Mouse (Mus musculus): Measurements from ENCODE around the gene Ttc21a. TPM values are rescaled to one million over a fixed set of nuclear protein-coding genes. Genes with fewer than 3 reads are reported as not detected.

The Ttc21a gene
- polyA plus RNA-seq, 1 experiment from 2014 or later: 1.8 TPM

- no peaks in the 10 kb centered on the region for H3K27me3 ChIP-seq (replicated peaks; ENCODE audit: insufficient read depth, low read length)
- ATAC-seq: peak; percentile 81
- no peaks in the 10 kb centered on the region for H3K36me3 ChIP-seq (ENCODE audit: insufficient read depth, low read length)
- H3K9ac ChIP-seq (replicated peaks; ENCODE audit: low read depth): no peak overlapping the region
- peak overlapping the region; percentile 39 for H3K4me2 ChIP-seq (replicated peaks; ENCODE audit: low read depth, low read length)
- H3K4me3 ChIP-seq (ENCODE audit: low read depth, low read length): no peak overlapping the region
- no peaks in the 10 kb centered on the region for H3K9me3 ChIP-seq (ENCODE audit: low read length)
- no peak for TF ChIP-seq EP300 (IDR thresholded peaks at IDR 0.05)
- TF ChIP-seq CTCF (IDR thresholded peaks at IDR 0.05): peak; percentile 96
- H3K4me1 ChIP-seq (ENCODE audit: insufficient read depth, low read depth, low read length): 0 out of 2 replicates have a peak, but pooled peaks cover 5% of the 10 kb centered on the region
- no peak overlapping the region for H3K27ac ChIP-seq (ENCODE audit: low read length)
- 18% methylated on average over 21 of the region's 21 CpGs for WGBS
- DNase-seq (ENCODE audit: low spot score): peak; percentile 92
Observed at GRCm38 (mm10) chr9:119962987-119963667, 25.7 kb downstream of the Ttc21a start.

DNA sequence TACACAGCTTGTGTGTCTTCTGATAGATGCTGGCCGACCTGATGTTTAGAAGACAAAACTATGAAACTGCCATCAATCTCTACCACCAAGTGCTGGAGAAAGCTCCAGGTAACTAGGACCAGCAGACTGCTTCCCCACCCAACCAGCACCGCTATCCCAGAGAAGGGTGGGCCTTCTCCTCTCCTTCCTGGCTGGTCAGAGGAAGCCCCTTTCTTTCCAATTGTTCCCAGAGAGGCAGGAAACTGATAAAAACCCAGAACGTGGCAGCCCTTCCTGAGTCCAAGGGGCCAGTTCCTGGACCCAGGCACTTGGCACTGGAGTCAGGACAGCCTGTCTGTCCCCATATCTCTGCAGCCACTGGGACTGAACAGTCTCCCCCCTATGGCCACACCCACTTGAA lies 26.8 kb downstream of the Ttc21a start:
- 0 out of 2 replicates have a peak, but pooled peaks cover 5% of the 10 kb centered on the region for H3K4me1 ChIP-seq (ENCODE audit: insufficient read depth, low read depth, low read length)
- no peak overlapping the region for H3K4me3 ChIP-seq (ENCODE audit: low read depth, low read length)
- peak; percentile 71 for DNase-seq (ENCODE audit: low spot score)
- H3K27ac ChIP-seq (ENCODE audit: low read length): peak overlapping the region; percentile 69
- TF ChIP-seq EP300 (IDR thresholded peaks at IDR 0.05) (peak; percentile 98), CTCF (IDR thresholded peaks at IDR 0.05) (no peak)
- H3K4me2 ChIP-seq (replicated peaks; ENCODE audit: low read depth, low read length): no peak overlapping the region
- no peaks in the 10 kb centered on the region for H3K36me3 ChIP-seq (ENCODE audit: insufficient read depth, low read length)
- no peaks in the 10 kb centered on the region for H3K27me3 ChIP-seq (replicated peaks; ENCODE audit: insufficient read depth, low read length)
- peak; percentile 86 for ATAC-seq
- no peak overlapping the region for H3K9ac ChIP-seq (replicated peaks; ENCODE audit: low read depth)
- H3K9me3 ChIP-seq (ENCODE audit: low read length): no peaks in the 10 kb centered on the region
- WGBS: 57% methylated on average over 3 of the region's 3 CpGs

- Histone ChIP-seq H3K9ac (replicated peaks; ENCODE audit: low read depth) (no peak overlapping the region), H3K4me1 (ENCODE audit: insufficient read depth, low read depth, low read length) (0 out of 2 replicates have a peak, but pooled peaks cover 5% of the 10 kb centered on the region), H3K36me3 (ENCODE audit: insufficient read depth, low read length) (no peaks in the 10 kb centered on the region), H3K4me3 (ENCODE audit: low read depth, low read length) (no peak overlapping the region), H3K27me3 (replicated peaks; ENCODE audit: insufficient read depth, low read length) (no peaks in the 10 kb centered on the region), H3K9me3 (ENCODE audit: low read length) (no peaks in the 10 kb centered on the region), H3K4me2 (replicated peaks; ENCODE audit: low read depth, low read length) (no peak overlapping the region), H3K27ac (ENCODE audit: low read length) (no peak overlapping the region)
- ATAC-seq: no peak
- no peak for DNase-seq (ENCODE audit: low spot score)
- WGBS: 51% methylated on average over 3 of the region's 3 CpGs
- TF ChIP-seq CTCF (IDR thresholded peaks at IDR 0.05) (no peak; the same call in 1 of the 2 replicates), EP300 (IDR thresholded peaks at IDR 0.05) (no peak)
Observed at GRCm38 (mm10) chr9:119965186-119965585, 27.8 kb downstream of the Ttc21a start.

DNA sequence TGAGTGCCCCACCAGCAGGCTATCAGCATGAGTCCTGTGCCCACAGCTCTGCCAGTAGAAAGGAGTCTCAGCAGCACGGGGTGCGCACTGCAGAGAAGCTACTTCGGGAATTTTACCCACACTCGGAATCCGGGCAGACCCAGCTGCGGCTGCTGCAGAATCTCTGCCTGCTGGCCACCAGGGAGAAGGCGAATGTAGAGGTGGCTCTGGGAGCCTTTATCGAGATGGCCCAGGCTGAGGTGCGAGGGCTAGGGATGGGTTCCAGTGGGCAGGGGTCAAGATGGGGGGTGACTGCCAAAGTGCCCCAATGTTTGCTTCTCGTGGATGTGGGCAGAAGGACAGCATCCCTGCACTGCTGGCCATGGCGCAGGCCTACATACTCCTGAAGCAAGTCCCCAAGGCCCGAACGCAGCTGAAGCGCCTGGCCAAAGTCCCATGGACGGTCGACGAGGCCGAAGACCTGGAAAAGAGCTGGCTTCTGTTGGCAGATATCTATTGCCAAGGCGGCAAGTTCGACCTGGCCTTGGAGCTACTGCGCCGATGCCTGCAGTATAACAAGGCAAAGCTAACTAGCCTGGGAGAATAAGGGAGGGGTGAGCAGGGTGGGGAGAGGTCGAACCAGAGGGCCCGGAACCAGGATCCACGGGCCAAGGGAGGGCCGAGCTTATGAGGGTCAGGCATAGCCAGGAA lies 29.0 kb downstream of the Ttc21a start:
- H3K27me3 ChIP-seq (replicated peaks; ENCODE audit: insufficient read depth, low read length): no peaks in the 10 kb centered on the region
- no peak overlapping the region for H3K4me2 ChIP-seq (replicated peaks; ENCODE audit: low read depth, low read length)
- peaks cover 15% of the 10 kb centered on the region; the same call in 1 of the 2 replicates for H3K4me1 ChIP-seq (ENCODE audit: insufficient read depth, low read depth, low read length)
- H3K4me3 ChIP-seq (ENCODE audit: low read depth, low read length): no peak overlapping the region
- no peak overlapping the region for H3K9ac ChIP-seq (replicated peaks; ENCODE audit: low read depth)
- H3K36me3 ChIP-seq (ENCODE audit: insufficient read depth, low read length): no peaks in the 10 kb centered on the region; the same call in 1 of the 2 replicates
- 86% methylated on average over 26 of the region's 26 CpGs for WGBS
- H3K9me3 ChIP-seq (ENCODE audit: low read length): no peaks in the 10 kb centered on the region
- ATAC-seq (no peak), DNase-seq (ENCODE audit: low spot score) (no peak)
- H3K27ac ChIP-seq (ENCODE audit: low read length): no peak overlapping the region
- no peak for TF ChIP-seq CTCF (IDR thresholded peaks at IDR 0.05)
- no peak for TF ChIP-seq EP300 (IDR thresholded peaks at IDR 0.05)

DNA sequence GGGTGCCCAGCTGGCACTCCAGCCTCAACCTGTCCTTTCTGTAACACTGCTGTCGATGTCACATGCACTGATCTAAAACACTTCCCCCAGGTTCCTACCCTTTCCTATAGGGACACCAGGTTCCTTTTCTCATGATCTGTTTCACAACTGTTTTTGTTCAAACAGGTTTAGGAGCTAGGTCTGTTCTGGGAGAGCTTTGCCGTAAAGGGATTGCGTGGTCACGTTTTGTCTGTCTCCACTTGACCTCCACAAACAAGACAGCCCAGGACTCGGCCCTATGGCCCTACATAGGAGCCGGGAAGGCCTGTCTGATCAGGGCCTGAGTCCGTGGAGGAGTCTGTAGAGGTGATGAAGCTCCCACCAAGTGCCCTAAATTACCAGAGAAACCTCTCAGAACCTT lies 32.4 kb downstream of the Ttc21a start:
- ATAC-seq: peak; percentile 14
- 67% methylated on average over 7 of the region's 7 CpGs for WGBS

DNA sequence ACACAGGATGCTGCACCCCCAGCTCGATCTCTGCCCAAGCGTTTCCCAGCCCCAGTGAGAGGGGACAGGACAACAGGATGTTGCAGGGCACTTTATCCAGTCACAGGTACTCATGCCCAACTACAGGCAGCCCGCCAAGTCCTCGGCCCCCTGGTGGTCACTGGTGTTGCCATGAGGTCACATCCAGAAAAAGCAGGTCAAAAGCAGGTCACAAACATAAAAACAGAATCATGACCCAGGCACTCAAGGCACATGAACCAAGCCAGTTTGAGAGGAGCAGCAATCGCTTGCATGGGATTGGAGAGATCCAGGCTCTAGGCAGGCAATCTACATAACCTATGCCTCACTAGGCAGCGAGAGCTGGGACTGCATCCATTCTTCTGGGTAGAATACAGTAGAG lies 32.8 kb downstream of the Ttc21a start:
- no peak overlapping the region for H3K4me2 ChIP-seq (replicated peaks; ENCODE audit: low read depth, low read length)
- H3K9ac ChIP-seq (replicated peaks; ENCODE audit: low read depth): no peak overlapping the region
- peak; percentile 59 for ATAC-seq
- 29% methylated on average over 6 of the region's 6 CpGs for WGBS
- DNase-seq (ENCODE audit: low spot score): peak; percentile 47
- H3K27me3 ChIP-seq (replicated peaks; ENCODE audit: insufficient read depth, low read length): no peaks in the 10 kb centered on the region
- H3K4me3 ChIP-seq (ENCODE audit: low read depth, low read length): no peak overlapping the region
- peaks cover 10% of the 10 kb centered on the region; the same call in 1 of the 2 replicates for H3K4me1 ChIP-seq (ENCODE audit: insufficient read depth, low read depth, low read length)
- TF ChIP-seq EP300 (IDR thresholded peaks at IDR 0.05): no peak
- peak; percentile 75 for TF ChIP-seq CTCF (IDR thresholded peaks at IDR 0.05)
- H3K27ac ChIP-seq (ENCODE audit: low read length): peak overlapping the region; percentile 47; the same call in 1 of the 2 replicates
- no peaks in the 10 kb centered on the region for H3K9me3 ChIP-seq (ENCODE audit: low read length)
- H3K36me3 ChIP-seq (ENCODE audit: insufficient read depth, low read length): peaks cover 27% of the 10 kb centered on the region

More for the DNA sequence above, 32.4 kb downstream of the Ttc21a start:
- Histone ChIP-seq H3K4me2 (replicated peaks; ENCODE audit: low read depth, low read length) (no peak overlapping the region), H3K4me3 (ENCODE audit: low read depth, low read length) (no peak overlapping the region), H3K9ac (replicated peaks; ENCODE audit: low read depth) (no peak overlapping the region), H3K36me3 (ENCODE audit: insufficient read depth, low read length) (peaks cover 27% of the 10 kb centered on the region), H3K4me1 (ENCODE audit: insufficient read depth, low read depth, low read length) (peaks cover 10% of the 10 kb centered on the region; the same call in 1 of the 2 replicates), H3K9me3 (ENCODE audit: low read length) (no peaks in the 10 kb centered on the region), H3K27me3 (replicated peaks; ENCODE audit: insufficient read depth, low read length) (no peaks in the 10 kb centered on the region), H3K27ac (ENCODE audit: low read length) (peak overlapping the region; percentile 47; the same call in 1 of the 2 replicates)
- TF ChIP-seq EP300 (IDR thresholded peaks at IDR 0.05): no peak
- no peak for TF ChIP-seq CTCF (IDR thresholded peaks at IDR 0.05)
- DNase-seq (ENCODE audit: low spot score): no peak
